Mouse (Mus musculus): ENCODE measurements around the gene Zfp661.

DNA sequence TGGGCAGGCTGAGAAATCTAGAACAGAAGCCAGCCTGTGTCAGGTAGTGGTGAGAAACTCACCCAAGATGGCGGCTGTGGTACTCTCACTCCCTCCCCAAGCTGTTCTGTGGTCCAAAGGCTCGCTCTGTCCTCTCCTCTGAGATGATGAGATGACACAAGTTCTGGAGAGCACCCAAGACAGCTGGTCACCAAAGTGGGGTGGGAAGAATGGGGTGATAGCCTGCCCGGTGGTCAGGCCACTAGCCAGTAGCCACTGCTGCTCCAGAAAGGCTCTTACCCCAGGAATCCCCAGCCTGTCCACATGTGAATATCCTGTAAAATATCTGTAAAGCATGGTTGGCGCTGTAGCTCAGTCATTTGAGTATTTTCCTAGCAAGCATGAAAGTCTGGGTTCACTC lies 25.4 kb upstream of the Zfp661 start:
- TF ChIP-seq CTCF (IDR thresholded peaks at IDR 0.05) (no peak), EP300 (IDR thresholded peaks at IDR 0.05) (no peak)

Data from lung, postnatal 0 days (tissue).